Mouse (Mus musculus) spleen, adult 18-20 months (tissue): ENCODE data around the gene Mlx.

Source experiments
- DNase-seq, 2 experiments: peaks; one replicate each; pipeline ENCODE4 v3.0.0; 2022; ENCODE audit warnings: mixed read lengths in 2 of 2

The Mlx gene

GRCm38 (mm10) chr11:101086756-101087681 is at the start of gene Mlx:
Gene Mlx (plus strand): TSS chr11:101087277.
- peak; percentile 79 to 80 for DNase-seq

GRCm38 (mm10) chr11:101037795-101038194 is 49.3 kb upstream of the Mlx start:
- DNase-seq: no peak

GRCm38 (mm10) chr11:101045826-101046225 is 41.3 kb upstream of the Mlx start:
- no peak for DNase-seq

- DNase-seq: no peak
These were observed 40.6 kb upstream of the Mlx start for GRCm38 (mm10) chr11:101046440-101046839.

GRCm38 (mm10) chr11:101047502-101047901 is 39.6 kb upstream of the Mlx start:
- DNase-seq: no peak

- DNase-seq: no peak
These were observed 36.7 kb upstream of the Mlx start for GRCm38 (mm10) chr11:101050359-101050758.

- no peak for DNase-seq
These were observed 36.0 kb upstream of the Mlx start for GRCm38 (mm10) chr11:101051051-101051493.

- DNase-seq: no peak
These were observed 35.5 kb upstream of the Mlx start for GRCm38 (mm10) chr11:101051617-101052016.

- DNase-seq: no peak
These were observed 34.2 kb upstream of the Mlx start for GRCm38 (mm10) chr11:101052751-101053473.

- DNase-seq: no peak
These were observed 33.1 kb upstream of the Mlx start for GRCm38 (mm10) chr11:101053974-101054373.

- no peak for DNase-seq
These were observed 31.7 kb upstream of the Mlx start for GRCm38 (mm10) chr11:101055418-101055817.

- no peak for DNase-seq
These were observed 30.2 kb upstream of the Mlx start for GRCm38 (mm10) chr11:101056885-101057284.

GRCm38 (mm10) chr11:101057860-101058259 is 29.2 kb upstream of the Mlx start:
- DNase-seq: peak; percentile 63 to 87

GRCm38 (mm10) chr11:101058726-101059125 is 28.4 kb upstream of the Mlx start:
- no peak for DNase-seq

GRCm38 (mm10) chr11:101059473-101059872 is 27.6 kb upstream of the Mlx start:
- no peak for DNase-seq

- DNase-seq: no peak
These were observed 27.0 kb upstream of the Mlx start for GRCm38 (mm10) chr11:101060126-101060525.

- DNase-seq: no peak
These were observed 26.0 kb upstream of the Mlx start for GRCm38 (mm10) chr11:101061049-101061448.

GRCm38 (mm10) chr11:101062165-101062884 is 24.8 kb upstream of the Mlx start:
- DNase-seq: no peak

GRCm38 (mm10) chr11:101062971-101063675 is 24.0 kb upstream of the Mlx start:
- DNase-seq: no peak

- peak; percentile 68 to 71 for DNase-seq
These were observed 23.3 kb upstream of the Mlx start for GRCm38 (mm10) chr11:101063676-101064327.

GRCm38 (mm10) chr11:101064462-101064861 is 22.6 kb upstream of the Mlx start:
- DNase-seq: no peak

- DNase-seq: no peak
These were observed 22.1 kb upstream of the Mlx start for GRCm38 (mm10) chr11:101065002-101065401.
